Mouse (Mus musculus) kidney, postnatal 4 days (tissue): ENCODE measurements around the gene Ctbp2.
"Not testable (repeated sequence)": the region's sequence is repeated elsewhere in the genome, so short reads cannot be mapped to it uniquely, and the experiment has no call there.

Experiments used
- DNase-seq, 2 experiments: peaks; one replicate each; pipeline ENCODE4 v3.0.0; 2021; ENCODE audit warnings: mixed read lengths in 2 of 2

Gene Ctbp2

GRCm38 (mm10) chr7:133120221-133120751 lies 3.9 kb downstream of the Ctbp2 start:
- peak; percentile 53 to 62 for DNase-seq

- no peak for DNase-seq
Observed at GRCm38 (mm10) chr7:133117815-133118214, 6.3 kb downstream of the Ctbp2 start.

GRCm38 (mm10) chr7:133116542-133116941 lies 7.6 kb downstream of the Ctbp2 start:
- no peak for DNase-seq

- peak; percentile 76 to 83 for DNase-seq
Observed at GRCm38 (mm10) chr7:133115886-133116285, 8.3 kb downstream of the Ctbp2 start.

GRCm38 (mm10) chr7:133114847-133115470 lies 9.2 kb downstream of the Ctbp2 start:
- peak; percentile 73 to 84 for DNase-seq

GRCm38 (mm10) chr7:133113185-133113895 lies 10.8 kb downstream of the Ctbp2 start:
- DNase-seq, result no peak

GRCm38 (mm10) chr7:133112351-133112831 lies 11.8 kb downstream of the Ctbp2 start:
- DNase-seq, result peak; percentile 68 to 79

- DNase-seq, result no peak
Observed at GRCm38 (mm10) chr7:133109442-133109841, 14.7 kb downstream of the Ctbp2 start.

- DNase-seq, result no peak
Observed at GRCm38 (mm10) chr7:133108695-133109094, 15.5 kb downstream of the Ctbp2 start.

GRCm38 (mm10) chr7:133102578-133102977 lies 21.6 kb downstream of the Ctbp2 start:
- DNase-seq, result no peak

GRCm38 (mm10) chr7:133101070-133101469 lies 23.1 kb downstream of the Ctbp2 start:
- no peak for DNase-seq

GRCm38 (mm10) chr7:133100178-133100577 lies 24.0 kb downstream of the Ctbp2 start:
- no peak for DNase-seq

GRCm38 (mm10) chr7:133099266-133099665 lies 24.9 kb downstream of the Ctbp2 start:
- peak; percentile 55 to 70 for DNase-seq

- DNase-seq, result no peak
Observed at GRCm38 (mm10) chr7:133098118-133098793, 25.9 kb downstream of the Ctbp2 start.

GRCm38 (mm10) chr7:133095610-133096009 lies 28.5 kb downstream of the Ctbp2 start:
- not testable (repeated sequence) for DNase-seq

GRCm38 (mm10) chr7:133094711-133095495 lies 29.3 kb downstream of the Ctbp2 start:
- DNase-seq, result no peak

- no peak for DNase-seq
Observed at GRCm38 (mm10) chr7:133094161-133094560, 30.0 kb downstream of the Ctbp2 start.

- DNase-seq, result no peak
Observed at GRCm38 (mm10) chr7:133093731-133094130, 30.4 kb downstream of the Ctbp2 start.

- DNase-seq, result no peak
Observed at GRCm38 (mm10) chr7:133090641-133091040, 33.5 kb downstream of the Ctbp2 start.

GRCm38 (mm10) chr7:133089621-133090260 lies 34.4 kb downstream of the Ctbp2 start:
- no peak for DNase-seq

GRCm38 (mm10) chr7:133088830-133089261 lies 35.3 kb downstream of the Ctbp2 start:
- DNase-seq, result peak; percentile 64 to 74

- peak in 1 of 2 experiments; percentile 45 for DNase-seq
Observed at GRCm38 (mm10) chr7:133088411-133088810, 35.7 kb downstream of the Ctbp2 start.
